Mouse (Mus musculus) erythroblast, embryonic 14.5 days (primary cell): Measurements from ENCODE around the gene Pdcd4.
A peak's percentile ranks its signal among the peaks of the same experiment; 100 is the strongest.

ENCODE experiments used
- GATA1 ChIP-seq: IDR thresholded peaks from 2 replicates; pipeline ENCODE4 v1.6.1; 2012; ENCODE audit warnings: low read length, inconsistent platforms, mixed read lengths
- TAL1 ChIP-seq: IDR thresholded peaks from 3 replicates; pipeline ENCODE4 v1.6.1; 2012; ENCODE audit warnings: low read length, inconsistent platforms, mixed read lengths

DNA sequence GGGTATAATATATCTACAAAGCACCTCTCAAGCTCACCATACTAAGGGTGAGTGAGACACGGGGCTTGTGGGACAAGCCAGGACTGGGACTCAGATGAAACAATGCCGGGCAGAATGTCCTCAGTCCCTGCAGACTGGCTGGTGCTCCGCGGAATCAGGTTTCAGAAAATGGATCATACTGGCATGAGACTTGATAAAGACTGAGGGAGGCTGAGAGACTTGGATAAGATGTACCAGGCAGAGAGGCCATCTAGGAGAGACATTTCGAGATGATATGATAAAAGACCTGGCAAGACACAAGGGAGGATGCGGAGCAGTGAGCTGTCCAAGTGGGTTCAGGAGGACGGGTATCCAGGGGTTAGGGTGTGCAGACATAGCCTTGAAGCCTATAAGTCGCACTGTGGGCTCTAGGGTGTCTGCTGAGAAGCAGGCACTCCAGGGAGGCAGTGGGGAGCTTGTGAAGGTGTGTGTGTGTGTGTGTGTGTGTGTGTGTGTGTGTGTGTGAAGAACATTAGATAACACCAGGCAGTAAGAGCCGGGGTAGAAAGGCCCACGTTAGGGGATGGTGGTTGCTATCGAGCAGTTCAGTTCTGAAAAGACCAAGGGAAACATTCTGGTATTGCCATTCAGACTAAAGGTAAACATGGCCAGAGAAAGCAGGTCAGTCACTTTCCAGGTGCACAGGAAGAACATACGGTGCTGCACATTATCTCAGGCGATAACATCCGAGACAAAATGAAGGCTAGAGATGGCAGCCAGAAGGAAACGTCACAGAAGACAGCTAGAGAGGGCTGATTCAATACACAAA lies 10.1 kb downstream of the Pdcd4 start:
- TF ChIP-seq GATA1, result 0 out of 2 replicates have a peak, but pooled peaks have one; percentile 9
- TF ChIP-seq TAL1, result peak; percentile 37; the same call in 1 of the 3 replicates
